Mouse (Mus musculus) testis, adult 2 months (tissue): Measurements from ENCODE around the gene Pex5.

ENCODE experiments used
- CTCF ChIP-seq: fragments of 200-500 bp; IDR thresholded peaks from 2 replicates; pipeline ENCODE4 v1.5.1; 2012; ENCODE audit warnings: low read depth, mild to moderate bottlenecking, inconsistent platforms, low read length, moderate library complexity; ENCODE audit not compliant: control insufficient read depth, insufficient read depth, insufficient replicate concordance
- POLR2A ChIP-seq: fragments of 200-500 bp; IDR thresholded peaks from 2 replicates; pipeline ENCODE4 v1.6.1; 2012; ENCODE audit warnings: low read depth, mild to moderate bottlenecking, inconsistent platforms, low read length, moderate library complexity; ENCODE audit not compliant: control insufficient read depth

GRCm38 (mm10) chr6:124458505-124458904 is 43.6 kb upstream of the Pex5 start:
- TF ChIP-seq CTCF (no peak), POLR2A (no peak)
